Mouse (Mus musculus) hindbrain, embryonic 14.5 days (tissue): ENCODE results near the gene Sap30bp. TPM values are rescaled to one million over a fixed set of nuclear protein-coding genes. Genes with fewer than 3 reads are reported as not detected.
A peak's percentile ranks its signal among the peaks of the same experiment; 100 is the strongest.

Source experiments
- ATAC-seq: fragments of 200-750 bp; cut with Nextera tagmentation; 2 replicates; pipeline ENCODE4 v1.8.0; 2017; ENCODE audit warnings: moderate number of reproducible peaks, mild to moderate bottlenecking, moderate TSS enrichment, moderate library complexity; ENCODE audit not compliant: low FRiP score
- DNase-seq: peaks from one replicate; pipeline ENCODE4 v3.0.0-alpha.2; 2015; ENCODE audit warnings: low spot score
- H3K27ac ChIP-seq: fragments of 300-500 bp; sonication (generic); 2 replicates; pipeline ENCODE4 v1.5.1; 2014; ENCODE audit warnings: mild to moderate bottlenecking, moderate library complexity
- H3K27me3 ChIP-seq: fragments of 300-500 bp; sonication (generic); 2 replicates; pipeline ENCODE4 v1.6.1; 2014; ENCODE audit warnings: mild to moderate bottlenecking, low read length, mixed read lengths; ENCODE audit not compliant: control insufficient read depth, insufficient read depth
- H3K36me3 ChIP-seq: fragments of 300-500 bp; sonication (generic); replicated peaks from 2 replicates; pipeline ENCODE4 v1.6.1; 2014; ENCODE audit not compliant: control insufficient read depth, insufficient read depth
- H3K4me1 ChIP-seq: fragments of 300-500 bp; sonication (generic); replicated peaks from 2 replicates; pipeline ENCODE4 v1.6.1; 2014; ENCODE audit warnings: antibody characterized with exemption, low read length, mixed read lengths; ENCODE audit not compliant: control insufficient read depth, insufficient read depth
- H3K4me2 ChIP-seq: fragments of 300-500 bp; sonication (generic); replicated peaks from 2 replicates; pipeline ENCODE4 v1.6.1; 2014; ENCODE audit warnings: mild to moderate bottlenecking, moderate library complexity
- H3K4me3 ChIP-seq: fragments of 300-500 bp; sonication (generic); replicated peaks from 2 replicates; pipeline ENCODE4 v1.5.1; 2014; ENCODE audit warnings: mild to moderate bottlenecking, low read length
- H3K9ac ChIP-seq: fragments of 300-500 bp; sonication (generic); 2 replicates; pipeline ENCODE4 v1.6.1; 2014
- H3K9me3 ChIP-seq: fragments of 300-500 bp; sonication (generic); 2 replicates; pipeline ENCODE4 v1.6.1; 2016; ENCODE audit warnings: low read length; ENCODE audit not compliant: control insufficient read depth
- WGBS: fragments of 180-500 bp; shearing (Covaris S2); extraction: QIAGEN DNeasy Blood & Tissue Kit; methylation state at CpG from one replicate; pipeline ENCODE4 v1.1.7; 2014; 5-methylcytosine and 5-hydroxymethylcytosine counted together
- polyA plus RNA-seq: library from polyadenylated mRNA; unstranded; fragments of >200 nt; fragmentation: Nextera tagmentation; extraction: Ambion mirVana; gene quantifications from 2 replicates; pipeline ENCODE4 v1.2.1, GENCODE M21; 2014

The Sap30bp gene
- polyA plus RNA-seq, 1 experiment from 2014 or later: 40.5 TPM

DNA sequence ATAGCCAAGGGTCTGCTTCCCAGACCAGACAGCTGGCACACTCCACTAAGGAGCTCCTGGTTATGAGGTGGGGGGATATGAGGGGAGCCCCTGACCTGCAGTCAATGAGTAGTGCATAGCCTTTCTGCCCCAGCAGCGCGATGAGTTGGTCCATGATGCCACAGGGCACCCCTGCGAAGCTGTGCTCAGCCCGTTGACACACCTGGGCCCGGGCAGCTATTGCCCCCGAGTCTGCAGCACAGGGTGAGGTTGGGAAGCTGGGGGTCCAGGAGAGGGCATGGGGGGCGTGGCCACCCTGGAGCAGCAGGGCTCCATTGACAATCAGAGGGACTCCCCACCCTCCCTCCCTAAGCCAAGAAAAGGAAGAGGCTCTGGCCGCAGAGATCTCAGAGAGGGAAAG lies 77.1 kb downstream of the Sap30bp start:
- H3K9me3 ChIP-seq: no peaks in the 10 kb centered on the region
- DNase-seq: no peak
- peaks cover 21% of the 10 kb centered on the region for H3K4me1 ChIP-seq
- H3K4me3 ChIP-seq: no peak overlapping the region
- H3K27me3 ChIP-seq: no peaks in the 10 kb centered on the region
- 95% methylated on average over 8 of the region's 8 CpGs for WGBS
- H3K27ac ChIP-seq: no peak overlapping the region
- ATAC-seq: no peak
- H3K4me2 ChIP-seq: no peak overlapping the region
- no peak overlapping the region for H3K9ac ChIP-seq
- no peaks in the 10 kb centered on the region; the same call in 1 of the 2 replicates for H3K36me3 ChIP-seq

DNA sequence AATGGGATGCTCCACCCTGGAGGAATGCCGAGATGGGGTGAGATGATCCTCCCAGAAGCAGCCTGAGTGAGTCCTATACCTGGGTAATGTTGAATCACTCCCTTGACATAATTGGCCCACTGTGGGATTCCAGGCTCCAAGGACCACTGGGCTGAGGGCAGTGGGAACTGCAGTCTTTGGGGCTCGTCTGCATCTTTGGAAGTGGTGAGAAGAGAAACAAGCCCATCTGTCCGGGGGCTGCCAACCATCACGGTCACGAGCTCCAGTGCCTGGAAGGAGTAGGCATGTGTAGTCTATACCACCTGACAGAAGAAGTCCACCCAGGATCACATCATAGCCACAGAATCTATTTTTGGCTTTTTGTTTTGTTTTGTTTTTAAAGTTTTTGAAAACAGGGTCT lies 77.9 kb downstream of the Sap30bp start:
- Histone ChIP-seq H3K4me1 (peaks cover 16% of the 10 kb centered on the region), H3K27ac (no peak overlapping the region), H3K9ac (no peak overlapping the region), H3K9me3 (no peaks in the 10 kb centered on the region), H3K4me2 (no peak overlapping the region; the same call in 1 of the 2 replicates), H3K4me3 (no peak overlapping the region), H3K36me3 (no peaks in the 10 kb centered on the region; the same call in 1 of the 2 replicates), H3K27me3 (no peaks in the 10 kb centered on the region)
- 86% methylated on average over 5 of the region's 5 CpGs for WGBS
- no peak for ATAC-seq
- no peak for DNase-seq

DNA sequence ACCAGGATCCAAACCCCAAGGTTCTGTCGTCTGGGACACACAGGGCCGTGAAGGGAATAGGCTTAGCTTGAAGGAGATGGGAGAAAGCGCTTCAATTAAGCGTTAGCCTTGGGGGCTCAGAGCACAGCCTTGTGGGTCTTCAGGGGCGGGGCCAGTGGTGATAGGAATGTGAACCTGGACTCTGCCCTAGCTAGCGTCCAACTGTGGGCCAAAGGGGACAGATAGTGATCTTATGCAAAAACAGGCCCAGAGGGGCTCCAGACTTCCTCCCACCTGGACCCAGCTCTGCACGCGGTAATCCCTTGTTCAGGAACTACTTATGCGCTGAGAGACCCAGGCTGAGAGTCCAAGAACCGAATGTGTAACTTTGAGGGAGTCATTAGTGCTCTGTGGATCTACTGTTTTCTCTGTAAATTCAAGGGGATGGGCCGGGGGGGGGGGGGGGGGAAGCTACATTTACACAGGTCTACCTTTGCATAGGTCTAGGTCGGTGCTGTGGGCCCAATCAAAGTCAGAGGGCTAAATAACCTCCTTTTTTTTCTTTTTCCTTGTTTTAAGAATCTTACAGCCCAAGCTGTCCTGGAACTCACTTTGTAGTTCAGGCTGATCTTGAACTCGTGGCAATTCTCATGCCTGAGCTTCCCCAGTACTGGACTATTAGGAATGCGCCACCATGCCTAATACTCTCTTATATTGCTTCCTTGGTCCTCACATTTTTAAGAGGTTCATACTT lies 78.6 kb downstream of the Sap30bp start:
- Histone ChIP-seq H3K9me3 (no peaks in the 10 kb centered on the region), H3K36me3 (no peaks in the 10 kb centered on the region; the same call in 1 of the 2 replicates), H3K4me3 (peak overlapping the region; percentile 46), H3K27me3 (no peaks in the 10 kb centered on the region), H3K4me2 (peak overlapping the region; percentile 69), H3K4me1 (peaks cover 16% of the 10 kb centered on the region), H3K9ac (peak overlapping the region; percentile 77), H3K27ac (peak overlapping the region; percentile 55; the same call in 1 of the 2 replicates)
- WGBS: 30% methylated on average over 14 of the region's 14 CpGs
- no peak for DNase-seq
- ATAC-seq: no peak

DNA sequence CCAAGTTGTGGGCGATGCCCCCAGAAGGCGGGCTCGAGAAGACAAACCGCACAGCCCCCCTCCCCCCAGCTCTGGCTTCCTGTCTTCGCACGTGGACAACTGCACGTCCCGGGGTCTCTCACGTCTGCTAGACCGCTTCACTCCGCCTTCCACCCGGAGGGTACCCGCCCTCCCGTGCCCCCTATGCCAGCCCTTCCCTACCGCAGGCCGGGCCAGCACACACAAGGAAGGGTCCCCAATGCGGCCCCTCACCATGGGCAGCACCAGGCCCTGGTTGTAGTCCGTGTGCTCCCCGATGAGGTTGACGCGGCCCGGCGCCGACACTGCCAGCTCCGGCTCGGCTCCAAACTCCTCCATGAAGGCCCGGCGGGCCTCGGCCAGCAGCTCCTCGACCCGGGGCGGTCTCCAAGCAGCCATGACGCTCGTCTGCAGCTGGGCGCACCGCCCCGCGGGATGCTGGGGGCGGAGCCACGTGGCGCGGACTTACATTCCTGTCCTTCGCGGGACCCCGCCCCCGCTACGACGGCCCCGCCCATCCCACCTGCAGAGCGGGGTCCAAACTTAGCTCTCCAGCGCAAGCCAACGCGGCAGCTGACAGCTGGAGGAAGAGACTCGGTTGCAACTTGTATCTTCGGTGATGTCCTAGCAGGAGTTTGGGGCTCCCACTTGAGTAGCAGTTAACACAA lies 79.3 kb downstream of the Sap30bp start, which contains the start of gene Galk1:
TSS of gene Galk1 (minus strand) at position 458 of the 686 bp plus-strand sequence.
- peak; percentile 80 for DNase-seq
- H3K4me1 ChIP-seq: peaks cover 16% of the 10 kb centered on the region
- H3K36me3 ChIP-seq: no peaks in the 10 kb centered on the region; the same call in 1 of the 2 replicates
- peak within 1 kb of the TSS; percentile 77 for H3K9ac ChIP-seq
- peak within 1 kb of the TSS; percentile 69 for H3K4me2 ChIP-seq
- under 1% methylated on average over 53 of the region's 55 CpGs for WGBS
- no peaks in the 10 kb centered on the region for H3K27me3 ChIP-seq
- peak within 1 kb of the TSS; percentile 46 for H3K4me3 ChIP-seq
- H3K27ac ChIP-seq: peak within 1 kb of the TSS; percentile 55
- H3K9me3 ChIP-seq: no peaks in the 10 kb centered on the region
- ATAC-seq: peak; percentile 86

DNA sequence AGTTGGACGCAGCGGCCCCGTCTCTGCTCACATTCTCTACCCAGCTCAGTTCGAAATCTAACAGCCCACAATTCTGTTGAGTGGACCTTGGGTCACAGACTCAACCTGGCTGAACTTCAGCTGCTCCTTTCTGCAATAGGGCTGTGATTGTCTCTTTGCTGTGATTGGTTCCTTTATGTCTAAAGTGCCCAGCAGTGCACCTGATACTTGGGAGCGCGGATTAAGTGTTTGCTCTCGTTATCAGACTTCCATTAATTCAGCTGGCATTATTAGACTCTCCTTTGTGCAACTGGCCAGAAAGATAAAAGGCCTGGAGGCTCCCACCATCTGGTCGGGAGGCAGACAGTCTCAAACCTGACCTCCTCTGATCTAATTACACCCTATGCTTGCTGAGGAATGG lies 81.7 kb downstream of the Sap30bp start:
- DNase-seq: no peak
- H3K4me1 ChIP-seq: peaks cover 16% of the 10 kb centered on the region
- no peak overlapping the region for H3K4me3 ChIP-seq
- H3K27me3 ChIP-seq: no peaks in the 10 kb centered on the region
- no peak overlapping the region for H3K27ac ChIP-seq
- no peaks in the 10 kb centered on the region for H3K9me3 ChIP-seq
- no peak overlapping the region for H3K4me2 ChIP-seq
- WGBS: 63% methylated on average over 8 of the region's 8 CpGs
- no peak for ATAC-seq
- H3K9ac ChIP-seq: no peak overlapping the region
- no peaks in the 10 kb centered on the region; the same call in 1 of the 2 replicates for H3K36me3 ChIP-seq

Other genes with a start within 250 kb of the Sap30bp start
- gene Grb2, start 224.7 kb upstream of the Sap30bp start, polyA plus RNA-seq: 121 and 139 TPM in 2 replicates
- gene Tmem94, start 167.8 kb upstream of the Sap30bp start, polyA plus RNA-seq: 17.3 and 20.8 TPM in 2 replicates
- 10.7 and 11.0 TPM in 2 replicates for gene Caskin2, start 119.6 kb upstream of the Sap30bp start, polyA plus RNA-seq
- gene Tsen54, start 118.6 kb upstream of the Sap30bp start, polyA plus RNA-seq: 17.8 and 19.9 TPM in 2 replicates
- 1.3 and 2.4 TPM in 2 replicates for gene Llgl2, start 109.2 kb upstream of the Sap30bp start, polyA plus RNA-seq
- 0.13 TPM in 1 of 2 replicates, not detected in the other for gene Myo15b, start 74.9 kb upstream of the Sap30bp start, polyA plus RNA-seq
- gene Smim5, start 33.3 kb upstream of the Sap30bp start, polyA plus RNA-seq: 2.9 and 4.6 TPM in 2 replicates
- gene Smim6, start 21.3 kb upstream of the Sap30bp start, polyA plus RNA-seq: not detected in 2 replicates
- 16.7 and 17.2 TPM in 2 replicates for gene Recql5, start 195 bp downstream of the Sap30bp start, polyA plus RNA-seq
- 1.5 and 1.6 TPM in 2 replicates for gene Itgb4, start 41.4 kb downstream of the Sap30bp start, polyA plus RNA-seq
- 48.6 and 54.4 TPM in 2 replicates for gene Galk1, start 79.4 kb downstream of the Sap30bp start, polyA plus RNA-seq
- gene H3f3b, start 94.7 kb downstream of the Sap30bp start, polyA plus RNA-seq: 1,746 and 2,054 TPM in 2 replicates
- gene Unk, start 97.0 kb downstream of the Sap30bp start, polyA plus RNA-seq: 25.6 and 29.3 TPM in 2 replicates
- 0.75 and 0.83 TPM in 2 replicates for gene Unc13d, start 144.7 kb downstream of the Sap30bp start, polyA plus RNA-seq
- 164 and 183 TPM in 2 replicates for gene Wbp2, start 153.7 kb downstream of the Sap30bp start, polyA plus RNA-seq
- gene Trim47, start 193.9 kb downstream of the Sap30bp start, polyA plus RNA-seq: 9.4 and 10.6 TPM in 2 replicates
- 2.7 and 2.9 TPM in 2 replicates for gene Trim65, start 197.8 kb downstream of the Sap30bp start, polyA plus RNA-seq
- 79.4 and 83.1 TPM in 2 replicates for gene Mrpl38, start 205.6 kb downstream of the Sap30bp start, polyA plus RNA-seq
- 43.0 and 45.4 TPM in 2 replicates for gene Fbf1, start 234.9 kb downstream of the Sap30bp start, polyA plus RNA-seq